Mouse (Mus musculus) left cerebral cortex, postnatal 14 days (tissue): Measurements from ENCODE around the gene Gm3625. TPM values are rescaled to one million over a fixed set of nuclear protein-coding genes. Genes with fewer than 3 reads are reported as not detected.
"Not testable (repeated sequence)": the region's sequence is repeated elsewhere in the genome, so short reads cannot be mapped to it uniquely, and the experiment has no call there.

Source experiments
- DNase-seq, 2 experiments: peaks; one replicate each; pipeline ENCODE4 v3.0.0; 2021 to 2022; ENCODE audit warnings: low spot score in 2 of 2, mixed read lengths in 1 of 2
- intact Hi-C: fragments of 180-260 bp; cut with DNase I; formaldehyde crosslinking; loops from one replicate; pipeline ENCODE4 v1.15.1; 2025
- total RNA-seq, 2 experiments: library from RNA; stranded (reverse); gene quantifications; 2 replicates each; pipeline ENCODE4 v1.2.3; 2021

The Gm3625 gene
- total RNA-seq, 2 experiments from 2014 or later, result not detected

DNA sequence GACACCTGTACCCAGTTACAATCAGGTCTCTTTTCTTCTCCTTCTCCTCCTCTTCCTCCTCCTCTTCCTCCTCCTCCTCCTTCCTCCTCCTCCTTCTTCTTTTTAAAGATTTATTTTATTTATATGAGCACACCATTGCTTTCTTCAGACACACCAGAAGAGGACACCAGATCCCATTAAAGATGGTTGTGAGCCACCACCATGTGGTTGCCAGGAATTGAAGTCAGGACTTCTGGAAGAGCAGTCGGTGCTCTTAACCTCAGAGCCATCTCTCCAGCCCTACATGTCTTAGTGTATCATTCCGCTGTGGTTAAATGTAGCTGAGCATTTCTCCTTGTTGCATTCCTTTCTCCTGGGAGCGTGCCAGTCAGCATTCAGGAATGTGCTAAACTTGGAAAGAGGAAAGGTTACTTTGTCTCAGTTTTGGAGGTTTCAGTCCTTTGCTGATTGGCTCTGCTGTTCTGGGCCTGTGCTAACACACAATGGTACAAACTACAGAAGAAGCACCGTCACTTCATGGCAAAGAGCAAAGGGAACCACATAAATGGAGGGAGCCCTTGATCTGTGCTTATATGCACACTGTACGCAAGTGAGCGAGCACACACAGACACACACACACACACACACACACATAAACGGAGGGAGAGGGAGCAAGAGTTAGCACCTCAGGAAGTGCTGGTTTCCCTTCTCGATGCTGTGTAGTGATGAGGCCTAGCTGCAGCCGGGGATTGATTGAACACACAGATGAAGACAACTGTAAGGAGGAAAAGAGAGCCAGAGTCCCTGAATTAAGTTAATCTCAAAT is 34.0 kb downstream of the Gm3625 start:
- intact Hi-C loops, result no loop called here
- no peak for DNase-seq

- DNase-seq, result no peak
- intact Hi-C loops, result no loop called here
These were observed 34.7 kb downstream of the Gm3625 start for GRCm38 (mm10) chr12:4558013-4558412.

DNA sequence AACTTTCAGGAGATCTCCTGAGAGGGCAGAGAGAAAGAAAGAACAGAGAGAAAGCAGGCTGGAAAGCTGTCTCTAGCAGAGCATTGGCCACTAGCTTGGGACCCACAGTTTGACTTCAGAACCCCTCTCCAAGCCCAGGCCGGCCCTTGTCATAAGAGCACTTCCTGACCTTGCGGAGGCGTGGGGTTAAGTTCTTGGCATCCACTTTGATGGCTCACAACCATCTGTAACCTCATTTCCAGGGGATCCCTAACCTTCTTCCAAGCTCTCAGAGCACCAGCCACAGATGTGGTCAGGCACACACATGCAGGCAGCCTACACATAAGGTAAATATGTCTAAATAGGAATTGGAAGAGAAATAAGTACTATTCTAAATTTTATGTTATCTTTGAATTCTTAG is 35.3 kb downstream of the Gm3625 start:
- no peak for DNase-seq
- intact Hi-C loops, result no loop called here

GRCm38 (mm10) chr12:4556891-4557290 is 35.8 kb downstream of the Gm3625 start:
- no peak for DNase-seq
- intact Hi-C loops, result no loop called here

DNA sequence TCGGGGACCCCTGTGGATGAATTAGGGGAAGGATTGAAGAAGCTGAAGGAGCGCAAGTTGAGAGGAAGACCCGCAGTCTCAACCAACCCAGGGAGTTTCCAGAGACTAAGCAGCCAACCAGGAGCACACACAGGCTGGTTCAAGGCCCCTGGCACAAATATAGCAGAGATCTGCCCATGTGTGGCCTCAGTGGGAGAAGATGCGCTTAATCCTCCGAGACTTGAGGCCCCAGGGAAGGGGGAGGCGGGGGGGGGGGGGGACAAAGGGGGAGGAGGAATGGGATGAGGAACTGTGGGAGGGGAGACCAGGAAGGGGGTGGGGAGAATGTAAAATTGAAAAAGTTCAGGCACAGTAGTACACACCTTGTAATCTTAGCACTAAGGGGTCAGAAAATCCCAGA is 37.3 kb downstream of the Gm3625 start:
- intact Hi-C loops, result no loop called here

DNA sequence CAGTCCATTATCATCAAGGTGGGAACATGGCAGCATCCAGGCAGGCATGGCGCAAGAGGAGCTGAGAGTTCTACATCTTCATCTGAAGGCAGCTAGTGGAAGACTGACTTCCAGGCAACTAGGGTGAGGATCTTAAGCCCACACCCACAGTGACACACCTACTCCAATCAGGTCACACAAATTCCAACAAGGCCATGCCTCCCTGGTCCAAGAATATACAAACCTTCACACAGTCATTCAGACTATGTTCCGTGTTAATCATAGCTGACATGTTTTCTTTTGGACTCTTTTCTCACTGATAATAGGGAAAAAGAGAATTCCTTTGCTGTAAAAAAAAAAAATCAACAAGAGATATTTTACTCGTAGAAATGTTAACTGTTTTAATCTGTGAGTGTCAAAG is 39.0 kb downstream of the Gm3625 start:
- DNase-seq, intact Hi-C loops: not testable (repeated sequence)

More for the DNA sequence above, 37.3 kb downstream of the Gm3625 start:
- DNase-seq, result no peak

DNA sequence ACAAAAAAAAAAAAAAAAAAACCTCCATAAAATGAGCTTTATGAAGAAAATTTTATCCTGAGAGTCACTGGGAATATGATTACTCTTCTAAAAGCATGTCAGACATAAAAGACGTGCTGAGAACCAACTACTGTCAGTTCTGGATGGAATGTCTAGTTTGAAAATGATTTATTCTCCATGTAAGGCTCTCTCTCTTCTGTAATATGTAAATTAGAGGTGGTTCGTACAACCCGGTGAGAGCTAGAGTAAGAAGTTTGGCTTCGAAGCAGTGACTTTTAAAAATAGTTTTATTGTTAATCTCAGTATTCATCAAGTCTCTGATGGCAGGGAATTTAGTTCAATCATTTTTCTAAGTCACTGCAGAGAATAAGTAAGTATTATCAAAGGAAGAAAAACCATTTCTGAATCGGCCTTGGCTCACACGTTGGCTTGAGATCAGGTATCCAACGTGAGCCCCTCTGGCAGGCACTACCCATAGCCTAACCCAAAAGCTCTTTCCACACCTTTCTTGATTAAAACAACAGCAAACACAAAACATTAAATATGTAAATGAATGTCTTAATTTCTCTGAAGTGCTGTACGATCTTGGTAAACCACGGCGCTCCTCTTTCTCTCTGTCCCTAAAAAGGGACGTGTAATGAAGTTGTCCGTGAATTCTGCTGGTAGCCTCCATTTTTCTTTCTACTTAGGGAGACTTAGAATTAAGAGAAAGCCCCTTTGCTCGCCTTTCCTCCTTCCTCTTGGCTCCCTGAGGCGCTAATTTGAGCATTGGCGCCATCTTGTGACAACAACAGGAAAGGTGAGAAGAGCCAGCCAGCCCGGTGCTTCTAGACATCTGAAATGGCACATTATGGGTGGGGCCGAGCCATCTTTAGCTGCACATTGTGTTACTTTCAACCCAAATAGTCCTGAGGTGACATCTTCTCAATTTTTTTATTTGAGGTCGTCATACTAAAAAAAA is 44.4 kb downstream of the Gm3625 start:
- DNase-seq, result peak; percentile 80 to 87
- intact Hi-C loops, result loop anchor here (2.0 to 10.0 kb wide), 3 partner anchors 72 to 444 kb away; partner anchors contain the start of gene Ncoa1

DNA sequence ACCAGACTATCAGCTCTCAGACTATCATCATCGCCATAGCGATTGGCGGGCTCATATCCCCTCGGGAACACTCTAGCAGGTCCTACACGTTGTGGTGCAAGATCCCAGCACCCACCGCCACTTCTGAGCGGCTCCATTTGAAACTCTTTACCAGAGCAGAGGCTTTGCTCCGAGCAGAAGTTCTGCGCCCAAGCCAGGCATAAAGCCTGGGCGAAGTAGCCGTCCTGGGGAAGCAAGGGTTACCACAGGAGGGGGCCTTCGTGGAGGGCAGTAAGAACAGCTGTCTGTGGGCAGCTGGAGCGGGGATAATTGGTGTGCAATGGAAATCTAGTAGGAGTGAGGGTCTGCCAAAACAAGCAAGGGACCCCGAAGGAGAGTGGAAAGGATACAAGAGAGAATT is 45.2 kb downstream of the Gm3625 start:
- DNase-seq, result no peak
- intact Hi-C loops, result loop anchor here (10.0 kb wide), 2 partner anchors 263 to 443 kb away; no protein-coding TSS in a partner anchor

GRCm38 (mm10) chr12:4546491-4546890 is 46.2 kb downstream of the Gm3625 start:
- intact Hi-C loops, result loop anchor here (10.0 kb wide), 2 partner anchors 262 to 442 kb away; no protein-coding TSS in a partner anchor
- DNase-seq, result no peak

DNA sequence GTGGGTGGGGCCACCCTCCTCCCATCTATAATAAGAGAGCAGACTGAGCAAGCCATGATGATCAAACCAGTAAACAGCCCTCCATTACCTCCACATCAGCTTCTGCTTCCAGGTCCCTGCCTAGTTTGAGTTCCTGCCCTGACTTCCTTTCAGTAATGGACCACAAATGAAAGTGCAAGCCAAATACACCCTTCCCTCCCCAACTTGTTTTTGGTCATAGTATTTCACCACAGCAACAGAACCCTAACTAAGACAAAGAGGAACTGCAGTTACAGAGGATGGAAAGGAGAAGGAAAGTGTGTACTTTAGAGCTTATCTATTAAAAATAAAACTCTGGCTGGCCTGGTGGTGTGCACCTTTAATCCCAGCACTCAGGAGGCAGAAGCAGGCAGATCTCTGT is 47.3 kb downstream of the Gm3625 start:
- no peak for DNase-seq
- intact Hi-C loops, result loop anchor here (10.0 kb wide), 2 partner anchors 261 to 441 kb away; no protein-coding TSS in a partner anchor

DNA sequence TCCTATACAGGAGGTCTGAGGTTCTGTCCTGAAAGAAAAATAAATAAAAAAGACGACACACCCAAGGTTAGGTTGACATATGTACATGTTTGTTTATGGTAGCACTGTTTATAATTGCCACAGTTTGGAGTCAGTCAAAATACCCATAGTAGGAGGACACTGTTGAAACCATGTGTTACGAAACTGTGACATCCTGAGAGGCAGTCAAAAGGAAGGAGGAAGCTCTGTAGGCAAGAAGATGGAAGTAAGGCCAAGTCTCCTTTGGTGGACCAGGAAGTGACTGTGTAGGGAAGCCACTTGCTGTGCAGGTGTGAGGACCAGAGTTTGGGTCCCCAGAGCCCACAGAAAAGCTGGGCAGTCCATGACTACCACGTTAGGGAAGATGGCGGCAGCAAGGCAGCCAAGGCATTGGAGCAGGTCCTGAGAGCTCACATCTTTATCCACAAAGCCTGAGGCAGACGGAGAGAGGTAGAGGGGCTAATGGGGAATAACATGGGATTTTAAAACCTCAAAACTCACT is 48.3 kb downstream of the Gm3625 start:
- intact Hi-C loops, result loop anchor here (10.0 kb wide), 2 partner anchors 260 to 440 kb away; no protein-coding TSS in a partner anchor

More for the DNA sequence above, 48.3 kb downstream of the Gm3625 start:
- DNase-seq, result no peak

Other genes starting within 250 kb of the Gm3625 start
- 10 to 100 TPM; 92.0 to 95.0 TPM for gene Ncoa1, start 115.7 kb downstream of the Gm3625 start, total RNA-seq
- 10 to 100 TPM; 61.4 to 64.2 TPM for gene Itsn2, start 289 bp downstream of the Gm3625 start, total RNA-seq
- 1 to 10 TPM; 1.1 to 1.8 TPM for gene Fam228a, start 145.5 kb upstream of the Gm3625 start, total RNA-seq
- 10 to 100 TPM; 11.3 to 13.0 TPM for gene Pfn4, start 176.1 kb upstream of the Gm3625 start, total RNA-seq
- 10 to 100 TPM; 19.3 to 25.0 TPM for gene Fam228b, start 176.3 kb upstream of the Gm3625 start, total RNA-seq
- gene Sf3b6, start 224.6 kb upstream of the Gm3625 start, total RNA-seq, result 10 to 100 TPM; 85.2 to 88.0 TPM
- 10 to 100 TPM; 63.5 to 91.4 TPM for gene Fkbp1b, start 248.7 kb upstream of the Gm3625 start, total RNA-seq